Mouse (Mus musculus): Measurements from ENCODE around the gene Fank1.
A peak's percentile ranks its signal among the peaks of the same experiment; 100 is the strongest.

Fank1 gene

GRCm38 (mm10) chr7:133776626-133776996 lies at the start of gene Fank1:
Fank1 (plus strand) TSS chr7:133776861.
- DNase-seq (ENCODE audit: low read depth), result peak; percentile 81

GRCm38 (mm10) chr7:133727027-133727426 lies 49.6 kb upstream of the Fank1 start:
- no peak for DNase-seq (ENCODE audit: low read depth)

GRCm38 (mm10) chr7:133729351-133729750 lies 47.3 kb upstream of the Fank1 start:
- DNase-seq (ENCODE audit: low read depth), result no peak

- no peak for DNase-seq (ENCODE audit: low read depth)
Measured at GRCm38 (mm10) chr7:133730324-133731191, 46.1 kb upstream of the Fank1 start.

DNA sequence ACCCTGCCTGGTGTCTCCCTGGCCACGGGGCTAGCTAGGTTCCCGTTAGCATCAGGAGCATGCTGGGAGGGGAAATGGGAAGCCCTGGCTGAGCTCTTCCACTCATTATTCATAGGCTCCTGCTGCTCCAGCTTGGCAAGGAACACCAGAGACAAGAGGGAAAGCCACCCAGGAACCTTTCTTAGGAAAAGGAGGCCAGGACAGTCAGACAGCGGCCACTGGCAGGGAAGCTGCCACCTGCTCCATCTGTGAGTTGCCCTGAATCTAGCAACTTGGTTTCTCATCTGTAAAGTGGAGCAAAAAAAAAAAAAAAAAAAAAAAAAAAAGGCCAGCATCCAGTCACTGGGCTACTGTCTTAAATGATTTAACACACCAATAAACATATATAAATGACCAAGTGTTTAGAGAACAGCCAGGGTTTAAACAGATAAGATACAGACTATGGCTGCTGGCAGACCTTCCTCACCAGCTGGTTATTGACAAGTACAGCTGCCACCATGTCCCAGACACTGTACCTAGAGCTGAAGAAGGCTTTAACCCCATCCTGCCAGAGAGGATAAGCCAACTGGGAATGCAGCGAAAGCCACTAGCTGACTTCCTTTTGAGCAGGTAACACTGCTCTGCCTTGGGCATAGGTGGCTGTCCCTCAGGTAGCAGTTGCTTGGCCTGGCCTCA lies 44.6 kb upstream of the Fank1 start:
- DNase-seq (ENCODE audit: low read depth), result no peak

GRCm38 (mm10) chr7:133740558-133740957 lies 36.1 kb upstream of the Fank1 start:
- DNase-seq (ENCODE audit: low read depth), result no peak

- no peak for DNase-seq (ENCODE audit: low read depth)
Measured at GRCm38 (mm10) chr7:133742530-133743325, 33.9 kb upstream of the Fank1 start.

DNA sequence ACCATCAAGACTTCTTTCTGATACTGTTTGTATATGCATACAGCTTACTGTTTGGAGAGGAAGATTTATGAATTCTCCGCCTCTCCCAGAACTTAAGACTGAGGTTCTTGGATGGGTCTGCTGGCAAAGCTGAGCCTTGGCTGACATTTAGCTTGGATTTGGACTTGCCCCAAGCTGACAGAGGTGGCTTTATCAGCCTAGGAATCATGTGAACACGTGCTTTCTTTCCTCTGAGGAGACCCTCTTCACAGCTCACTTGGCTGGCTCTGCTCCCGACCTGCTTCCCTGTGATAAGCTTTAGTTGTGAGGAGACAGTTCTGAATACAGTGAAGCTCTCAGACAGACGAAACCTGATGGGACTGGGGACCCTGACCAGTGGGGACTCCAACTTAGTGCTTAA lies 33.0 kb upstream of the Fank1 start:
- no peak for DNase-seq (ENCODE audit: low read depth)

GRCm38 (mm10) chr7:133744209-133744608 lies 32.5 kb upstream of the Fank1 start:
- DNase-seq (ENCODE audit: low read depth), result no peak

DNA sequence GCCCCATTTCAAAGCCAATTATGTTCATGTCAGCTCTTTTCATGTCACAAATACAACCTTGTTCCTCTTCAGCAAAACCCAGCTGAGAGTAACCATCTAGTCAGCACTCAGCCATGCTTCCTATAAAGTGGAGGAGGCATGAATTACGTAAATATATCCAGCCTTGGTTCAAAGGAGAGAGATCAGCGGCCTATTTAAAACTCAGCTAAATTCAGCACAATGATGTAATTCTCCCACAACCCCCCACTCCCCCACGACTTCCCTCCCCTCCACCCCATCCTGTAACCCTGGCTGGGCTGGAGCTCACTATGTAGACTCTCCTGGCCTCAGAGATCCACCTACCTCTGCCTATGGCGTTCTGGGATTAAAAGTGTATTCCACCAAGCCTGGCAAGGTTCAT lies 32.0 kb upstream of the Fank1 start:
- DNase-seq (ENCODE audit: low read depth), result no peak

- DNase-seq (ENCODE audit: low read depth), result no peak
Measured at GRCm38 (mm10) chr7:133747372-133747771, 29.3 kb upstream of the Fank1 start.

DNA sequence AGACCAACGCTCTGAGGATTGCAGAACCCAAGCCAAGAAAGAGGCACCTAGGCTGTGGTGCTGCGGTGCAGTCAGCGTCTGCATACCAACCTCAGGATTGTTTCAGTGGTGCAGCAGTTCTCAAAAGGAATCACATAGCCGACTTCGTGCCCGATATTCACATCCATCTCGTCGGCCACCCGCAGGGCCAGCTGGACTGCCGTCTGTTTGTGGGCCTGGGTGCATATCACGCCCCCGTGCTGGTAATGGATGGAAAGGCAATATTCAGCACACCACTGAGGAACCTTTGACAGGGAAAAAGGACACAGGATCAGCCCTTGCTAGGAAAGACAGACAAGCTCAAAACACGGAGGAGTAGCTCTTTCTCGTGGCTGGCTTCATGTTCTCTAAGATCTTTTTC lies 27.9 kb upstream of the Fank1 start:
- DNase-seq (ENCODE audit: low read depth), result no peak

- no peak for DNase-seq (ENCODE audit: low read depth)
Measured at GRCm38 (mm10) chr7:133750666-133751065, 26.0 kb upstream of the Fank1 start.

DNA sequence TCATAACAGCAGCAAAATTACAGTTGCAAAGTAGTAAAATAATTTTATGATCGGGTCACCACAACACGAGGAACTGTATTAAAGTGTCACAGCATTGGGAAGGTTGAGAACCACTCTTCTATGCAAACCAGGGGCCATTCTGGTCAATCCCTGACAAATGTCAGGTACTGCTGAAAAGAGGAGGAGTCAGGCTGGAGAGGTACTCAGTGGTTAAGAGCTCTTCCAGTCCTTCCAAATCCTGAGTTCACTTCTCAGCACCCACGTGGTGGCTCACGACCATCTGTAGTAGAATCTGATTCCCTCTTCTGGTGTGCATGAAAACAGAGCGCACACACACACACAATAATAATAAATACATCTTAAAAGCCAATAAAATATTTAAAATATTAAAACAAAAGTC lies 25.5 kb upstream of the Fank1 start:
- no peak for DNase-seq (ENCODE audit: low read depth)

GRCm38 (mm10) chr7:133757961-133758455 lies 18.7 kb upstream of the Fank1 start:
- DNase-seq (ENCODE audit: low read depth), result no peak

- no peak for DNase-seq (ENCODE audit: low read depth)
Measured at GRCm38 (mm10) chr7:133758716-133759115, 17.9 kb upstream of the Fank1 start.

- no peak for DNase-seq (ENCODE audit: low read depth)
Measured at GRCm38 (mm10) chr7:133759611-133760353, 16.9 kb upstream of the Fank1 start.

DNA sequence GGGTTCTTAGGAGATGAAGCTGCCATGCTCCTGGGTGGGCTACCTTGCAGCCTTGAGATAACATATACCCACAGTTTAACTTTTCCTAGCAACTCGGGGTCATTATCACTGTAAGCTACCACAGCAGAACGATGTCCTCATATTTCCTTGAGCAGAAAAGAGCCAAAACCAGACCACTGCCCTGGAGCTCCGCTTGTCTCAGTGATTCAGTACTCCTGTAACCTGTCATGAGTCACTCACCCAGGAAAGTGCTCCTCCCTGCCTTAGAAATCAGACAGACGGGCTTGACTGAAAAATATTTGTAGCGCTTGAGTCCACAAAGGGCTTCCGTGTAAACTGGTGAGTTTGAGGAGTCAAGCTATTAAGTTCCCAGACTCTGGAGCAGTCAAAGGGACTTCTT lies 14.0 kb upstream of the Fank1 start:
- no peak for DNase-seq (ENCODE audit: low read depth)

DNA sequence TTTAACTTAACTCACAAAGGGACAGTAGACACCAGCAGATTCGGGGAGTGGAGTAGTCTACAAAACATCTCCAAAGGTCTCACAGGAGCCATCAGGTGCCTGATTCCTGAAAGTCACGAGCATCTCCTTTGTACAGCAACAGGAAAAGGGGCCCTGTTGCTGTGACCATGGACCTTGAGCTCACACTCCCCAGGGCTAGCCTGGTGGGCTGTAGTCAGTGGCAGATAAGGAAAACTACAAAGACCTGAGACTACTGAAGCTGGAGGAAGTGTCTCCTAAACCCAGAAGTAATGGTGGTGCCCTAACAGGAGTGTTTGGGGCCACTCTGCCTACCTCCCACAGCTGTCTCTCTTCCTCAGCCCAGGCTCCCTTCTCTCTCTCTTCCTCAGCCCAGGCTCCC lies 12.2 kb upstream of the Fank1 start:
- no peak for DNase-seq (ENCODE audit: low read depth)

- no peak for DNase-seq (ENCODE audit: low read depth)
Measured at GRCm38 (mm10) chr7:133765240-133765848, 11.3 kb upstream of the Fank1 start.

- DNase-seq (ENCODE audit: low read depth), result no peak
Measured at GRCm38 (mm10) chr7:133765849-133766243, 10.8 kb upstream of the Fank1 start.

Measured in c-Kit-positive CD71-negative TER-119-negative erythroid progenitor cells, embryonic 14.5 days (primary cell).